Mouse (Mus musculus) embryonic facial prominence, embryonic 11.5 days (tissue): ENCODE results near the gene 4930442H23Rik. TPM values are rescaled to one million over a fixed set of nuclear protein-coding genes. Genes with fewer than 3 reads are reported as not detected.
A peak's percentile ranks its signal among the peaks of the same experiment; 100 is the strongest.

Experiments used
- ATAC-seq: fragments of 200-750 bp; cut with Nextera tagmentation; replicated peaks from 2 replicates; pipeline ENCODE4 v1.8.0; 2017; ENCODE audit warnings: low read depth; ENCODE audit not compliant: insufficient number of reproducible peaks, low FRiP score, low TSS enrichment
- DNase-seq: peaks from one replicate; pipeline ENCODE4 v3.0.0-alpha.2; 2015; ENCODE audit warnings: low spot score
- H3K27ac ChIP-seq: fragments of 300-500 bp; sonication (generic); replicated peaks from 2 replicates; pipeline ENCODE4 v1.5.1; 2014; ENCODE audit warnings: mild to moderate bottlenecking, low read depth, low read length, control low read depth
- H3K27me3 ChIP-seq: fragments of 300-500 bp; sonication (generic); 2 replicates; pipeline ENCODE4 v1.6.1; 2014; ENCODE audit warnings: mild to moderate bottlenecking, low read length, moderate library complexity, mixed read lengths; ENCODE audit not compliant: control insufficient read depth, insufficient read depth
- H3K36me3 ChIP-seq: fragments of 300-500 bp; sonication (generic); replicated peaks from 2 replicates; pipeline ENCODE4 v1.6.1; 2014; ENCODE audit warnings: low read depth, mild to moderate bottlenecking, low read length, moderate library complexity, mixed read lengths; ENCODE audit not compliant: control insufficient read depth, insufficient read depth
- H3K4me1 ChIP-seq: fragments of 300-500 bp; sonication (generic); 2 replicates; pipeline ENCODE4 v1.6.1; 2014; ENCODE audit warnings: low read length, mixed read lengths; ENCODE audit not compliant: control insufficient read depth, insufficient read depth
- H3K4me2 ChIP-seq: fragments of 300-500 bp; sonication (generic); 2 replicates; pipeline ENCODE4 v1.6.1; 2014; ENCODE audit warnings: low read depth, mild to moderate bottlenecking, control low read depth, low read length, moderate library complexity
- H3K4me3 ChIP-seq: fragments of 300-500 bp; sonication (generic); 2 replicates; pipeline ENCODE4 v1.5.1; 2014; ENCODE audit warnings: low read depth, low read length, control low read depth
- H3K9ac ChIP-seq: fragments of 300-500 bp; sonication (generic); replicated peaks from 2 replicates; pipeline ENCODE4 v1.6.1; 2014; ENCODE audit warnings: mild to moderate bottlenecking, control low read depth, low read length
- H3K9me3 ChIP-seq: fragments of 300-500 bp; sonication (generic); replicated peaks from 2 replicates; pipeline ENCODE4 v1.6.1; 2016; ENCODE audit warnings: mild to moderate bottlenecking, low read length, inconsistent platforms, mixed read lengths; ENCODE audit not compliant: control insufficient read depth
- WGBS: fragments of 180-500 bp; shearing (Covaris S2); extraction: QIAGEN DNeasy Blood & Tissue Kit; methylation state at CpG from one replicate; pipeline ENCODE4 v1.1.7; 2014; 5-methylcytosine and 5-hydroxymethylcytosine counted together
- polyA plus RNA-seq: library from polyadenylated mRNA; unstranded; fragments of >200 nt; fragmentation: Nextera tagmentation; extraction: Ambion mirVana; gene quantifications from 2 replicates; pipeline ENCODE4 v1.2.1, GENCODE M21; 2014

4930442H23Rik gene
- polyA plus RNA-seq, 1 experiment from 2014 or later: not detected

- WGBS: 69% methylated on average over 4 of the region's 4 CpGs
- peaks cover 10% of the 10 kb centered on the region for H3K27me3 ChIP-seq
- peaks cover 18% of the 10 kb centered on the region for H3K4me1 ChIP-seq
- H3K36me3 ChIP-seq: peaks cover 8% of the 10 kb centered on the region
- no peak overlapping the region; the same call in 1 of the 2 replicates for H3K27ac ChIP-seq
- peak overlapping the region; percentile 19 for H3K4me2 ChIP-seq
- no peaks in the 10 kb centered on the region for H3K9me3 ChIP-seq
- ATAC-seq (no peak), DNase-seq (no peak)
- H3K4me3 ChIP-seq: 0 out of 2 replicates have a peak overlapping the region, but pooled peaks have one; percentile 12
- H3K9ac ChIP-seq: no peak overlapping the region; the same call in 1 of the 2 replicates
Measured at GRCm38 (mm10) chr10:81139529-81139846, 44.2 kb downstream of the 4930442H23Rik start.

- 55% methylated on average over 11 of the region's 11 CpGs for WGBS
- Histone ChIP-seq H3K27me3 (peaks cover 13% of the 10 kb centered on the region), H3K4me1 (peaks cover 18% of the 10 kb centered on the region), H3K4me2 (peak overlapping the region; percentile 91), H3K9me3 (no peaks in the 10 kb centered on the region), H3K4me3 (peak overlapping the region; percentile 82), H3K27ac (no peak overlapping the region), H3K36me3 (peaks cover 3% of the 10 kb centered on the region), H3K9ac (peak overlapping the region; percentile 90)
- no peak for DNase-seq
- no peak for ATAC-seq
Measured at GRCm38 (mm10) chr10:81138821-81139528, 44.7 kb downstream of the 4930442H23Rik start.

GRCm38 (mm10) chr10:81138131-81138782, 45.4 kb downstream of the 4930442H23Rik start:
- H3K36me3 ChIP-seq: no peaks in the 10 kb centered on the region
- H3K4me2 ChIP-seq: peak overlapping the region; percentile 91
- peak overlapping the region; percentile 82 for H3K4me3 ChIP-seq
- peak overlapping the region; percentile 90 for H3K9ac ChIP-seq
- ATAC-seq (0 out of 2 replicates have a peak, but pooled peaks have one; percentile 0), DNase-seq (peak; percentile 37)
- peak overlapping the region; percentile 81 for H3K27ac ChIP-seq
- H3K27me3 ChIP-seq: peaks cover 13% of the 10 kb centered on the region
- peaks cover 18% of the 10 kb centered on the region for H3K4me1 ChIP-seq
- 1% methylated on average over 15 of the region's 24 CpGs for WGBS
- no peaks in the 10 kb centered on the region for H3K9me3 ChIP-seq

GRCm38 (mm10) chr10:81137252-81138130, 46.2 kb downstream of the 4930442H23Rik start:
- peak overlapping the region; percentile 82 for H3K4me3 ChIP-seq
- peaks cover 18% of the 10 kb centered on the region for H3K4me1 ChIP-seq
- peak overlapping the region; percentile 91 for H3K4me2 ChIP-seq
- H3K9me3 ChIP-seq: no peaks in the 10 kb centered on the region
- H3K27me3 ChIP-seq: peaks cover 13% of the 10 kb centered on the region
- peak overlapping the region; percentile 81 for H3K27ac ChIP-seq
- H3K9ac ChIP-seq: peak overlapping the region; percentile 90
- H3K36me3 ChIP-seq: no peaks in the 10 kb centered on the region
- peak; percentile 98 for DNase-seq
- under 1% methylated on average over 56 of the region's 89 CpGs for WGBS
- ATAC-seq: peak; percentile 82

GRCm38 (mm10) chr10:81136706-81137231, 46.9 kb downstream of the 4930442H23Rik start:
- H3K4me1 ChIP-seq: peaks cover 18% of the 10 kb centered on the region
- H3K4me3 ChIP-seq: peak overlapping the region; percentile 76
- H3K27ac ChIP-seq: peak overlapping the region; percentile 91
- WGBS: under 1% methylated on average over 35 of the region's 50 CpGs
- DNase-seq (no peak), ATAC-seq (peak; percentile 53)
- peak overlapping the region; percentile 91 for H3K9ac ChIP-seq
- H3K9me3 ChIP-seq: no peaks in the 10 kb centered on the region
- no peaks in the 10 kb centered on the region for H3K36me3 ChIP-seq
- peaks cover 13% of the 10 kb centered on the region for H3K27me3 ChIP-seq
- peak overlapping the region; percentile 98 for H3K4me2 ChIP-seq

GRCm38 (mm10) chr10:81135831-81136705, 47.6 kb downstream of the 4930442H23Rik start:
- ATAC-seq (peak; percentile 8; the same call in 1 of the 2 replicates), DNase-seq (peak; percentile 77)
- H3K4me2 ChIP-seq: peak overlapping the region; percentile 98
- H3K4me1 ChIP-seq: peaks cover 17% of the 10 kb centered on the region
- WGBS: under 1% methylated on average over 55 of the region's 86 CpGs
- no peaks in the 10 kb centered on the region for H3K9me3 ChIP-seq
- peaks cover 13% of the 10 kb centered on the region for H3K27me3 ChIP-seq
- no peaks in the 10 kb centered on the region for H3K36me3 ChIP-seq
- H3K4me3 ChIP-seq: peak overlapping the region; percentile 76
- H3K9ac ChIP-seq: peak overlapping the region; percentile 91
- H3K27ac ChIP-seq: peak overlapping the region; percentile 91
